Mouse (Mus musculus): ENCODE data around the gene Cat. TPM values are rescaled to one million over a fixed set of nuclear protein-coding genes. Genes with fewer than 3 reads are reported as not detected.

Gene Cat
- polyA plus RNA-seq, 1 experiment from 2014 or later, result 73.1 TPM

- ATAC-seq (ENCODE audit: insufficient number of reproducible peaks, low FRiP score, low TSS enrichment, low read depth), result no peak
- Histone ChIP-seq H3K4me3 (no peak overlapping the region), H3K4me2 (no peak overlapping the region), H3K27ac (no peak overlapping the region), H3K9me3 (no peaks in the 10 kb centered on the region), H3K4me1 (no peaks in the 10 kb centered on the region), H3K36me3 (peaks cover 33% of the 10 kb centered on the region), H3K27me3 (no peaks in the 10 kb centered on the region), H3K9ac (no peak overlapping the region)
- WGBS, result 86% methylated on average over 2 of the region's 2 CpGs
Observed at GRCm38 (mm10) chr2:103476180-103476579, 8.8 kb downstream of the Cat start.

- 95% methylated on average over 3 of the region's 3 CpGs for WGBS
- no peak for ATAC-seq (ENCODE audit: insufficient number of reproducible peaks, low FRiP score, low TSS enrichment, low read depth)
Observed at GRCm38 (mm10) chr2:103473362-103473761, 11.6 kb downstream of the Cat start.

GRCm38 (mm10) chr2:103466984-103467588 lies 17.9 kb downstream of the Cat start:
- Histone ChIP-seq H3K9me3 (no peaks in the 10 kb centered on the region), H3K36me3 (peaks cover 69% of the 10 kb centered on the region), H3K27ac (no peak overlapping the region), H3K4me3 (no peak overlapping the region), H3K4me1 (0 out of 2 replicates have a peak, but pooled peaks cover 2% of the 10 kb centered on the region), H3K9ac (no peak overlapping the region), H3K27me3 (no peaks in the 10 kb centered on the region), H3K4me2 (no peak overlapping the region)
- ATAC-seq (ENCODE audit: insufficient number of reproducible peaks, low FRiP score, low TSS enrichment, low read depth), result no peak
- 57% methylated on average over 10 of the region's 10 CpGs for WGBS

More at GRCm38 (mm10) chr2:103473362-103473761, 11.6 kb downstream of the Cat start:
- Histone ChIP-seq H3K27me3 (no peaks in the 10 kb centered on the region), H3K9me3 (no peaks in the 10 kb centered on the region), H3K4me1 (no peaks in the 10 kb centered on the region), H3K4me3 (no peak overlapping the region), H3K9ac (no peak overlapping the region), H3K36me3 (peaks cover 52% of the 10 kb centered on the region), H3K4me2 (no peak overlapping the region), H3K27ac (no peak overlapping the region)

GRCm38 (mm10) chr2:103466272-103466671 lies 18.7 kb downstream of the Cat start:
- no peaks in the 10 kb centered on the region for H3K9me3 ChIP-seq
- WGBS, result 87% methylated on average over 3 of the region's 3 CpGs
- H3K9ac ChIP-seq, result no peak overlapping the region
- H3K4me3 ChIP-seq, result no peak overlapping the region
- no peak overlapping the region for H3K4me2 ChIP-seq
- no peak overlapping the region for H3K27ac ChIP-seq
- peaks cover 9% of the 10 kb centered on the region for H3K4me1 ChIP-seq
- no peak for ATAC-seq (ENCODE audit: insufficient number of reproducible peaks, low FRiP score, low TSS enrichment, low read depth)
- H3K36me3 ChIP-seq, result peaks cover 65% of the 10 kb centered on the region
- no peaks in the 10 kb centered on the region for H3K27me3 ChIP-seq

GRCm38 (mm10) chr2:103465429-103465828 lies 19.5 kb downstream of the Cat start:
- no peaks in the 10 kb centered on the region for H3K27me3 ChIP-seq
- peaks cover 61% of the 10 kb centered on the region for H3K36me3 ChIP-seq
- no peak overlapping the region for H3K9ac ChIP-seq
- no peak for ATAC-seq (ENCODE audit: insufficient number of reproducible peaks, low FRiP score, low TSS enrichment, low read depth)
- no peak overlapping the region for H3K27ac ChIP-seq
- peaks cover 11% of the 10 kb centered on the region for H3K4me1 ChIP-seq
- no peaks in the 10 kb centered on the region for H3K9me3 ChIP-seq
- H3K4me3 ChIP-seq, result no peak overlapping the region
- WGBS, result 93% methylated on average over 11 of the region's 11 CpGs
- H3K4me2 ChIP-seq, result no peak overlapping the region

GRCm38 (mm10) chr2:103464524-103464923 lies 20.4 kb downstream of the Cat start:
- no peaks in the 10 kb centered on the region for H3K9me3 ChIP-seq
- H3K4me3 ChIP-seq, result no peak overlapping the region
- H3K4me1 ChIP-seq, result peaks cover 11% of the 10 kb centered on the region
- H3K27me3 ChIP-seq, result no peaks in the 10 kb centered on the region
- WGBS, result 97% methylated on average over 8 of the region's 8 CpGs
- peaks cover 63% of the 10 kb centered on the region for H3K36me3 ChIP-seq
- no peak for ATAC-seq (ENCODE audit: insufficient number of reproducible peaks, low FRiP score, low TSS enrichment, low read depth)
- no peak overlapping the region for H3K9ac ChIP-seq
- H3K4me2 ChIP-seq, result no peak overlapping the region
- H3K27ac ChIP-seq, result no peak overlapping the region

- H3K9me3 ChIP-seq, result no peaks in the 10 kb centered on the region
- WGBS, result 92% methylated on average over 5 of the region's 5 CpGs
- no peak overlapping the region for H3K9ac ChIP-seq
- H3K4me1 ChIP-seq, result peaks cover 11% of the 10 kb centered on the region
- ATAC-seq (ENCODE audit: insufficient number of reproducible peaks, low FRiP score, low TSS enrichment, low read depth), result no peak
- H3K36me3 ChIP-seq, result peaks cover 65% of the 10 kb centered on the region
- H3K27ac ChIP-seq, result no peak overlapping the region
- no peak overlapping the region for H3K4me2 ChIP-seq
- H3K27me3 ChIP-seq, result no peaks in the 10 kb centered on the region
- H3K4me3 ChIP-seq, result no peak overlapping the region
Observed at GRCm38 (mm10) chr2:103462746-103463145, 22.2 kb downstream of the Cat start.

GRCm38 (mm10) chr2:103461743-103462142 lies 23.2 kb downstream of the Cat start:
- Histone ChIP-seq H3K9me3 (no peaks in the 10 kb centered on the region), H3K27me3 (no peaks in the 10 kb centered on the region), H3K4me3 (no peak overlapping the region), H3K27ac (peak overlapping the region; percentile 73), H3K4me1 (peaks cover 11% of the 10 kb centered on the region), H3K4me2 (no peak overlapping the region), H3K9ac (no peak overlapping the region), H3K36me3 (peaks cover 56% of the 10 kb centered on the region)
- ATAC-seq (ENCODE audit: insufficient number of reproducible peaks, low FRiP score, low TSS enrichment, low read depth), result no peak
- WGBS, result 17% methylated on average over 9 of the region's 9 CpGs

GRCm38 (mm10) chr2:103461210-103461609 lies 23.8 kb downstream of the Cat start:
- 52% methylated on average over 8 of the region's 8 CpGs for WGBS

GRCm38 (mm10) chr2:103459069-103459468 lies 25.9 kb downstream of the Cat start:
- H3K36me3 ChIP-seq, result peaks cover 56% of the 10 kb centered on the region
- no peak overlapping the region for H3K4me2 ChIP-seq
- H3K9me3 ChIP-seq, result no peaks in the 10 kb centered on the region
- H3K4me1 ChIP-seq, result peaks cover 11% of the 10 kb centered on the region
- H3K4me3 ChIP-seq, result no peak overlapping the region
- ATAC-seq (ENCODE audit: insufficient number of reproducible peaks, low FRiP score, low TSS enrichment, low read depth), result no peak
- no peaks in the 10 kb centered on the region for H3K27me3 ChIP-seq
- no peak overlapping the region for H3K9ac ChIP-seq
- no peak overlapping the region for H3K27ac ChIP-seq
- 88% methylated on average over 10 of the region's 10 CpGs for WGBS

More at GRCm38 (mm10) chr2:103461210-103461609, 23.8 kb downstream of the Cat start:
- no peak overlapping the region for H3K4me2 ChIP-seq
- no peak overlapping the region for H3K9ac ChIP-seq
- no peak for ATAC-seq (ENCODE audit: insufficient number of reproducible peaks, low FRiP score, low TSS enrichment, low read depth)
- H3K9me3 ChIP-seq, result no peaks in the 10 kb centered on the region
- peaks cover 56% of the 10 kb centered on the region for H3K36me3 ChIP-seq
- H3K4me3 ChIP-seq, result no peak overlapping the region
- peak overlapping the region; percentile 73 for H3K27ac ChIP-seq
- peaks cover 11% of the 10 kb centered on the region for H3K4me1 ChIP-seq
- H3K27me3 ChIP-seq, result no peaks in the 10 kb centered on the region

- WGBS, result 84% methylated on average over 7 of the region's 7 CpGs
- H3K9me3 ChIP-seq, result no peaks in the 10 kb centered on the region
- H3K27ac ChIP-seq, result no peak overlapping the region
- no peak overlapping the region for H3K4me3 ChIP-seq
- no peak for ATAC-seq (ENCODE audit: insufficient number of reproducible peaks, low FRiP score, low TSS enrichment, low read depth)
- no peaks in the 10 kb centered on the region for H3K27me3 ChIP-seq
- H3K4me2 ChIP-seq, result no peak overlapping the region
- no peak overlapping the region for H3K9ac ChIP-seq
- H3K4me1 ChIP-seq, result peaks cover 11% of the 10 kb centered on the region
- peaks cover 58% of the 10 kb centered on the region for H3K36me3 ChIP-seq
Observed at GRCm38 (mm10) chr2:103457628-103458027, 27.3 kb downstream of the Cat start.

- Histone ChIP-seq H3K4me2 (no peak overlapping the region), H3K9ac (no peak overlapping the region), H3K27me3 (no peaks in the 10 kb centered on the region), H3K36me3 (peaks cover 57% of the 10 kb centered on the region), H3K27ac (no peak overlapping the region), H3K9me3 (no peaks in the 10 kb centered on the region), H3K4me3 (no peak overlapping the region), H3K4me1 (peaks cover 9% of the 10 kb centered on the region)
- ATAC-seq (ENCODE audit: insufficient number of reproducible peaks, low FRiP score, low TSS enrichment, low read depth), result no peak
- WGBS, result 81% methylated on average over 5 of the region's 5 CpGs
Observed at GRCm38 (mm10) chr2:103457048-103457447, 27.9 kb downstream of the Cat start.

GRCm38 (mm10) chr2:103456646-103457045 lies 28.3 kb downstream of the Cat start:
- ATAC-seq (ENCODE audit: insufficient number of reproducible peaks, low FRiP score, low TSS enrichment, low read depth), result no peak
- Histone ChIP-seq H3K4me2 (no peak overlapping the region), H3K27me3 (no peaks in the 10 kb centered on the region), H3K9me3 (no peaks in the 10 kb centered on the region), H3K9ac (no peak overlapping the region), H3K4me1 (peaks cover 6% of the 10 kb centered on the region), H3K36me3 (peaks cover 57% of the 10 kb centered on the region), H3K4me3 (no peak overlapping the region), H3K27ac (no peak overlapping the region)
- 17% methylated on average over 10 of the region's 10 CpGs for WGBS

All from limb, embryonic 15.5 days (tissue).